Mouse (Mus musculus): ENCODE results near the gene Tpd52l1.

Tpd52l1 gene

GRCm38 (mm10) chr10:31346401-31346800 is 99.4 kb downstream of the Tpd52l1 start:
- DNase-seq (ENCODE audit: low read depth, low spot score) = no peak

- no peak for DNase-seq (ENCODE audit: low read depth, low spot score)
Measured at GRCm38 (mm10) chr10:31336432-31336831, 109.3 kb downstream of the Tpd52l1 start.

- no peak for DNase-seq (ENCODE audit: low read depth, low spot score)
Measured at GRCm38 (mm10) chr10:31331225-31331775, 114.5 kb downstream of the Tpd52l1 start.

GRCm38 (mm10) chr10:31330286-31330962 is 115.3 kb downstream of the Tpd52l1 start:
- no peak for DNase-seq (ENCODE audit: low read depth, low spot score)

GRCm38 (mm10) chr10:31329436-31329835 is 116.3 kb downstream of the Tpd52l1 start:
- no peak for DNase-seq (ENCODE audit: low read depth, low spot score)

GRCm38 (mm10) chr10:31318491-31318890 is 127.3 kb downstream of the Tpd52l1 start:
- no peak for DNase-seq (ENCODE audit: low read depth, low spot score)

GRCm38 (mm10) chr10:31312865-31313848 is 132.6 kb downstream of the Tpd52l1 start, which contains the start of gene Hddc2:
Gene Hddc2, plus strand, starts transcription at chr10:31313383.
- DNase-seq (ENCODE audit: low read depth, low spot score) = peak; percentile 88

GRCm38 (mm10) chr10:31307024-31307598 is 138.6 kb downstream of the Tpd52l1 start:
- no peak for DNase-seq (ENCODE audit: low read depth, low spot score)

- DNase-seq (ENCODE audit: low read depth, low spot score) = no peak
Measured at GRCm38 (mm10) chr10:31303446-31303845, 142.3 kb downstream of the Tpd52l1 start.

GRCm38 (mm10) chr10:31300292-31300691 is 145.5 kb downstream of the Tpd52l1 start:
- DNase-seq (ENCODE audit: low read depth, low spot score) = no peak

GRCm38 (mm10) chr10:31298921-31299574 is 146.7 kb downstream of the Tpd52l1 start:
- peak; percentile 45 for DNase-seq (ENCODE audit: low read depth, low spot score)

GRCm38 (mm10) chr10:31298263-31298662 is 147.5 kb downstream of the Tpd52l1 start:
- no peak for DNase-seq (ENCODE audit: low read depth, low spot score)

- DNase-seq (ENCODE audit: low read depth, low spot score) = no peak
Measured at GRCm38 (mm10) chr10:31297106-31297505, 148.7 kb downstream of the Tpd52l1 start.

GRCm38 (mm10) chr10:31296458-31296857 is 149.3 kb downstream of the Tpd52l1 start:
- no peak for DNase-seq (ENCODE audit: low read depth, low spot score)

- no peak for DNase-seq (ENCODE audit: low read depth, low spot score)
Measured at GRCm38 (mm10) chr10:31295705-31296104, 150.1 kb downstream of the Tpd52l1 start.

GRCm38 (mm10) chr10:31288697-31289390 is 156.9 kb downstream of the Tpd52l1 start:
- no peak for DNase-seq (ENCODE audit: low read depth, low spot score)

GRCm38 (mm10) chr10:31287787-31288186 is 158.0 kb downstream of the Tpd52l1 start:
- DNase-seq (ENCODE audit: low read depth, low spot score) = no peak

Measured in CD4-positive helper T cell, adult 2 months (primary cell).